Mouse (Mus musculus) heart, postnatal 4 days (tissue): ENCODE measurements around the gene Slc30a5. TPM values are rescaled to one million over a fixed set of nuclear protein-coding genes. Genes with fewer than 3 reads are reported as not detected.
"Not testable (repeated sequence)": the region's sequence is repeated elsewhere in the genome, so short reads cannot be mapped to it uniquely, and the experiment has no call there.

Experiments used
- DNase-seq: peaks from one replicate; pipeline ENCODE4 v3.0.0; 2021
- total RNA-seq, 2 experiments: library from RNA; stranded (reverse); gene quantifications; 2 replicates each; pipeline ENCODE4 v1.2.3; 2021

Gene Slc30a5
- total RNA-seq, 2 experiments from 2014 or later = 32.6 to 33.5 TPM

GRCm38 (mm10) chr13:100834777-100835176 is 1.6 kb upstream of the Slc30a5 start:
- no peak for DNase-seq

GRCm38 (mm10) chr13:100833640-100834002 is 394 bp upstream of the Slc30a5 start:
- no peak for DNase-seq

- DNase-seq = no peak
Observed at GRCm38 (mm10) chr13:100832188-100832587, 1.0 kb downstream of the Slc30a5 start.

GRCm38 (mm10) chr13:100831123-100831522 is 2.1 kb downstream of the Slc30a5 start:
- DNase-seq = no peak

- no peak for DNase-seq
Observed at GRCm38 (mm10) chr13:100825627-100826410, 7.4 kb downstream of the Slc30a5 start.

- no peak for DNase-seq
Observed at GRCm38 (mm10) chr13:100824916-100825315, 8.3 kb downstream of the Slc30a5 start.

GRCm38 (mm10) chr13:100824306-100824705 is 8.9 kb downstream of the Slc30a5 start:
- DNase-seq = no peak

GRCm38 (mm10) chr13:100823863-100824262 is 9.4 kb downstream of the Slc30a5 start:
- no peak for DNase-seq

- DNase-seq = no peak
Observed at GRCm38 (mm10) chr13:100814451-100814850, 18.8 kb downstream of the Slc30a5 start.

GRCm38 (mm10) chr13:100805776-100806175 is 27.5 kb downstream of the Slc30a5 start:
- DNase-seq = no peak

- no peak for DNase-seq
Observed at GRCm38 (mm10) chr13:100797171-100797570, 36.1 kb downstream of the Slc30a5 start.

- DNase-seq = no peak
Observed at GRCm38 (mm10) chr13:100789083-100789482, 44.1 kb downstream of the Slc30a5 start.

GRCm38 (mm10) chr13:100788057-100788456 is 45.2 kb downstream of the Slc30a5 start:
- not testable (repeated sequence) for DNase-seq

GRCm38 (mm10) chr13:100787316-100788010 is 45.8 kb downstream of the Slc30a5 start:
- DNase-seq = no peak

GRCm38 (mm10) chr13:100786414-100786867 is 46.8 kb downstream of the Slc30a5 start, which contains the start of gene Ccnb1:
Gene Ccnb1, minus strand, starts transcription at chr13:100786570.
- peak; percentile 95 for DNase-seq

- DNase-seq = no peak
Observed at GRCm38 (mm10) chr13:100785806-100786413, 47.3 kb downstream of the Slc30a5 start.

- no peak for DNase-seq
Observed at GRCm38 (mm10) chr13:100777491-100777890, 55.7 kb downstream of the Slc30a5 start.

GRCm38 (mm10) chr13:100776710-100777109 is 56.5 kb downstream of the Slc30a5 start:
- no peak for DNase-seq

GRCm38 (mm10) chr13:100776056-100776419 is 57.2 kb downstream of the Slc30a5 start:
- no peak for DNase-seq

GRCm38 (mm10) chr13:100775252-100776055 is 57.8 kb downstream of the Slc30a5 start, which contains the start of gene Cenph:
Gene Cenph, minus strand, starts transcription at chr13:100775899.
- peak; percentile 86 for DNase-seq

GRCm38 (mm10) chr13:100774704-100775103 is 58.5 kb downstream of the Slc30a5 start:
- no peak for DNase-seq

GRCm38 (mm10) chr13:100755329-100755728 is 77.9 kb downstream of the Slc30a5 start:
- peak; percentile 17 for DNase-seq
